Mouse (Mus musculus) hindbrain, embryonic 12.5 days (tissue): ENCODE measurements around the gene Cep89. TPM values are rescaled to one million over a fixed set of nuclear protein-coding genes. Genes with fewer than 3 reads are reported as not detected.
A peak's percentile ranks its signal among the peaks of the same experiment; 100 is the strongest.

Source experiments
- ATAC-seq: fragments of 200-750 bp; cut with Nextera tagmentation; 2 replicates; pipeline ENCODE4 v1.8.0; 2017; ENCODE audit warnings: moderate TSS enrichment; ENCODE audit not compliant: low FRiP score
- H3K27ac ChIP-seq: fragments of 300-500 bp; sonication (generic); 2 replicates; pipeline ENCODE4 v1.5.1; 2016; ENCODE audit warnings: mild to moderate bottlenecking
- H3K27me3 ChIP-seq: fragments of 300-500 bp; sonication (generic); 2 replicates; pipeline ENCODE4 v1.6.1; 2016; ENCODE audit warnings: mild to moderate bottlenecking
- H3K36me3 ChIP-seq: fragments of 300-500 bp; sonication (generic); 2 replicates; pipeline ENCODE4 v1.6.1; 2016; ENCODE audit warnings: mild to moderate bottlenecking
- H3K4me1 ChIP-seq: fragments of 300-500 bp; sonication (generic); 2 replicates; pipeline ENCODE4 v1.6.1; 2016
- H3K4me2 ChIP-seq: fragments of 300-500 bp; sonication (generic); replicated peaks from 2 replicates; pipeline ENCODE4 v1.6.1; 2016; ENCODE audit warnings: mild to moderate bottlenecking
- H3K4me3 ChIP-seq: fragments of 300-500 bp; sonication (generic); 2 replicates; pipeline ENCODE4 v1.5.1; 2016; ENCODE audit warnings: mild to moderate bottlenecking
- H3K9ac ChIP-seq: fragments of 300-500 bp; sonication (generic); 2 replicates; pipeline ENCODE4 v1.6.1; 2016; ENCODE audit warnings: mild to moderate bottlenecking, moderate library complexity
- H3K9me3 ChIP-seq: fragments of 300-500 bp; sonication (generic); replicated peaks from 2 replicates; pipeline ENCODE4 v1.6.1; 2016; ENCODE audit warnings: mild to moderate bottlenecking
- WGBS: fragments of 180-500 bp; shearing (Covaris S2); methylation state at CpG from one replicate; pipeline ENCODE4 v1.1.7; 2016; 5-methylcytosine and 5-hydroxymethylcytosine counted together
- polyA plus RNA-seq: library from polyadenylated mRNA; unstranded; fragments of >200 nt; fragmentation: Nextera tagmentation; extraction: Ambion mirVana; gene quantifications from 2 replicates; pipeline ENCODE4 v1.2.1, GENCODE M21; 2016

Cep89 gene
- 38.9 and 41.0 TPM in 2 replicates for polyA plus RNA-seq

DNA sequence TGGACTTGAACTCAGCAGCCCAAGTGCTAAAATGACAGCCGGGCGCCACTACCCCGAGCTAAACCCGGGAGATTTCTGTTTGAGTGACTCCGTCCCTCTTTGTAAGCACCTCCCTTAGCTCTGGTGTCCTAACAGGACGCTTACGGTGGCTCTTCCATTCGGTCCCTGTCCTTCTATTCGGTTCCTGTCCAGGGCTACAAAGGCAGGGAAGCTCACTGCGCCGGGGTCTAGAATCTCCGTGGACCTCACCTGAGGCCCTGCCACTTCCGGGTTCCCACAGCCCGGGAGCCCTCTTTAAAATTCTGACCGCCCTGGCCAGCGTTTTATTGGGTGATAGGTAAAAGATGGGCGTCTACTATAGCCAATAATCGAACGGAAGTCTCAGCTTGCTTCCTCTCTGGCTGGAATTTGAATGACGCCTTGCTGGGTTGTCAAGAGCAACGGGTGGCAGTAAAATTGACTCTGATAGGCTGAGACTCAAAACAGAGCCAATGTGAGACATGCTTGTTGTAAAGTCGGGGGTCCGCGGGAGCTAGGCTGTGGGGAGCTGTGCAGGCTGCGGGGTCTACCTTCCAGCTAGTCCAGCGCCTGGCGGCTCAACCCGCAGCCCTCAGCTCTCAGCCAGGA lies at the start of gene Cep89, which contains the start of gene Faap24:
Cep89 (plus strand) TSS at position 494 of the 627 bp plus-strand sequence.
Faap24 (minus strand) TSS at position 295 of the 627 bp plus-strand sequence.
- no peak within 1 kb of the TSS for H3K27ac ChIP-seq
- peak; percentile 98 for ATAC-seq
- H3K27me3 ChIP-seq, result no peaks in the 10 kb centered on the region
- peak within 1 kb of the TSS; percentile 61 for H3K4me3 ChIP-seq
- peaks cover 21% of the 10 kb centered on the region for H3K4me1 ChIP-seq
- H3K4me2 ChIP-seq, result peak within 1 kb of the TSS; percentile 81
- H3K9ac ChIP-seq, result peak within 1 kb of the TSS; percentile 71
- peaks cover 43% of the 10 kb centered on the region for H3K36me3 ChIP-seq
- no peaks in the 10 kb centered on the region for H3K9me3 ChIP-seq
- WGBS, result under 1% methylated on average over 28 of the region's 28 CpGs

DNA sequence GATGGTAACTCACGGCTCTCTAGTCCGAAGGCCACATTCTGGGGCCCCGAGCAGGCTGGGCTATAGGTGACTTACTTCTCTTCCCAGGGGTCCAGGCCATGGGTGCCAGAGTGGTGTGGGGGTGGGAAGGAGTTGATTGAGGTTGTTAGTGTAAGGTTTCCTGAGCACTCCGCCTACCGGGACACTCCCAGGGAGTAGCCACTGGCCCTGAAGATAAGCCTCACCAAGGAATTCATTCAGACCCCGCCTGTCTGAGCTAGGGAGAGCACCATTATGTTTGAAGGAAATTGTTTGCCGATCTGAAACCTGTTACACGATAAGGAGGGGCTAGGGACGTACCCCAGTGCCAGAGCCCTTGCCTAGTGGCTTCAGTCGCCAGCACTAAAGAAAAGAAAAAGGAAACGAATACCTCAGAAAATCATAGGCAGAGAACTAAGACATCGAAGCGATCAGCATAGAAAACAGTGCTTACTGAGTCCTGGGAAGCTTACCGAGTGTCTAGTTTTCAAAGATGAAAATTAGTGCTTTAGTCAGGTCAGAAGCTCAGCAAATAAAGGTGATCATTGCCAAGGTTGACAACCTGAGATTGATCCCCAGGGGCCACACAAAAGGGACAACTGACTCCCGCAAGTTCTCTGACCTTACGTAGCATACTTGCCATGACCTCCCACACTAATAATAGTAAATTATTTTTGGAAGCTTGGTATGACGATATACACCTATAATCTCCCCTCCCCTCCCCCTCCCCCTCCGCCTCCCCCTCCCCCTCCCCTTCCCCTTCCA lies 48.7 kb upstream of the Cep89 start:
- Histone ChIP-seq H3K9me3 (no peaks in the 10 kb centered on the region), H3K27me3 (no peaks in the 10 kb centered on the region), H3K36me3 (no peaks in the 10 kb centered on the region), H3K4me3 (no peak overlapping the region), H3K4me2 (no peak overlapping the region), H3K27ac (no peak overlapping the region), H3K9ac (no peak overlapping the region), H3K4me1 (no peaks in the 10 kb centered on the region)
- ATAC-seq, result no peak
- 79% methylated on average over 17 of the region's 18 CpGs for WGBS

DNA sequence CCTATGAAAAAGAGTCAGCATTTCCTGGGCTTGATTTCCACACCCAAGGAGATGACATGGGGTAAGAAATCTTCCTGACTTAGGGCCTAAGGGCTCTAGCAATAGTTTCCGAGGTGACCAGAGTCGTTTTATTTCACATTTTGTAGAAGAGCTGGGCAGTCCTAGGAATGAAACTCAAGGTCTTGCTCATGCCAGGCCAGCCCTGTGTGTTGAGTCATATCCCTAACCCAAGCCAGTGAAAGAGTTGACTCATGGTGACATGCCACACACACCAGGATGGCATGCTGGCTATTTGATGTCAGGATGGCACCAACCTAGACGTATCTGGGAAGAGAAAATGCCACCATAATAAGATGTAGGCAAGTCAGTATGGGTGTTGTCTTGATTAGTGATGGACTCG lies 47.8 kb upstream of the Cep89 start:
- Histone ChIP-seq H3K27ac (no peak overlapping the region), H3K4me1 (no peaks in the 10 kb centered on the region), H3K27me3 (no peaks in the 10 kb centered on the region), H3K4me2 (no peak overlapping the region), H3K4me3 (no peak overlapping the region), H3K36me3 (no peaks in the 10 kb centered on the region), H3K9me3 (no peaks in the 10 kb centered on the region), H3K9ac (no peak overlapping the region)
- ATAC-seq, result no peak
- WGBS, result 90% methylated on average over 4 of the region's 4 CpGs

DNA sequence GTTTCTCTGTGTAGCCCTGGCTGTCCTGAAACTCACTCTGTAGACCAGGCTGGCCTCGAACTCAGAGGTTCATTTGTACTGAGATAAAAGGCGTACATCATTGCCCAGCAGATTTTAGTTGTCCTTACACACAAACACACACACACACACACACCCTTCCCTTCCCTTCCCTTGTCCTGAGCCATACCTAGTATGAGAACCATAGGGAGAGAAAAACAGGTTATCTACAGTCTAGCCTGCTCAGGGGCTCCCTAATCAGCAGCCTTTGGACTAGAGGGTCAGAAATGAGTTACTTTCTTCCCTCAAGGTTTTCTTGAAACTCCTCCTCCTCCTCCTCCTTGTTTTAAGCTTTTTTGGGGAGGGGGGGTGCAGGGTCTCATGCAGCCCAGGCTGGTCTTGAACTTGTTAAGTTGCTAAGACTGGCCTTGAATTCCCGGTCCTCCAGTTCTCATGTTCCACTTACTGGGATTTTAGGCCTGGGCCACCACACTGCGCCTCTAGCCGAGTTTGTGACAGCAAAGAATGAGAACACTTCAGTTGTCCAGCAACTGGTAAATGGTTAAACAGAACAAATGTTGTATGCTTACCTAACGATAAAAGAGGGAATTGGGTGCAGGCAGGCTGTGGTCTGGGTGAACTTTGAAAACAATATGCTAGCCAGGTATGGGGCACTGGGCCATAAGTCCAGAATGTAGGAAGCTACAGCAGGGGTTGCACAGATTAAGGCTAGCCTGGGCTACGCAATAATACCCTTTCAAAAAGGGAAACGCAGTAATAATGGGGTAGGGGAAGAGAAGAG lies 46.8 kb upstream of the Cep89 start:
- Histone ChIP-seq H3K27me3 (no peaks in the 10 kb centered on the region), H3K27ac (no peak overlapping the region), H3K36me3 (no peaks in the 10 kb centered on the region), H3K4me1 (no peaks in the 10 kb centered on the region), H3K4me2 (no peak overlapping the region), H3K9me3 (no peaks in the 10 kb centered on the region), H3K9ac (no peak overlapping the region), H3K4me3 (no peak overlapping the region)
- ATAC-seq, result no peak
- WGBS, result 90% methylated on average over 8 of the region's 8 CpGs

DNA sequence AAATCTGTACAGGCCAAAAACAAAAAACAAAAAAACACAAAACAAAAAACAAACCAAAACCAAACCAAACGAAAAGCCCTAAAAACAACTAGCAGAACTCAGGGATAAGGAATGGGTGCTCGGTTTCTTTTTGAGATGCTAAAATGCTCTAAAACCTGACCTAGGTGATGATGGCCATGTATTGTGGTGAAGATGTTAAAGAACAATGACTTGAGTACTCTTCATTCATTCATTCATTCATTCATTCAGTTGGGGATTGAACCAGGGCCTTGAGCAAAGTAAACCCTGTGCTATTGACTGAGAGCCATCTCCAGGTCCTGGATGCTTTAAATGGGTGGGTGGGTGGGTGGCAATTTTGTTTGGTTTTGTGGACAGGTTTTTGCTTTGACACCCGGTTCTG lies 45.7 kb upstream of the Cep89 start:
- WGBS, result 93% methylated on average over 3 of the region's 3 CpGs
- no peak overlapping the region for H3K4me3 ChIP-seq
- H3K36me3 ChIP-seq, result no peaks in the 10 kb centered on the region
- no peaks in the 10 kb centered on the region for H3K9me3 ChIP-seq
- no peak for ATAC-seq
- H3K4me1 ChIP-seq, result no peaks in the 10 kb centered on the region
- no peaks in the 10 kb centered on the region for H3K27me3 ChIP-seq
- no peak overlapping the region for H3K27ac ChIP-seq
- no peak overlapping the region for H3K4me2 ChIP-seq
- no peak overlapping the region for H3K9ac ChIP-seq

DNA sequence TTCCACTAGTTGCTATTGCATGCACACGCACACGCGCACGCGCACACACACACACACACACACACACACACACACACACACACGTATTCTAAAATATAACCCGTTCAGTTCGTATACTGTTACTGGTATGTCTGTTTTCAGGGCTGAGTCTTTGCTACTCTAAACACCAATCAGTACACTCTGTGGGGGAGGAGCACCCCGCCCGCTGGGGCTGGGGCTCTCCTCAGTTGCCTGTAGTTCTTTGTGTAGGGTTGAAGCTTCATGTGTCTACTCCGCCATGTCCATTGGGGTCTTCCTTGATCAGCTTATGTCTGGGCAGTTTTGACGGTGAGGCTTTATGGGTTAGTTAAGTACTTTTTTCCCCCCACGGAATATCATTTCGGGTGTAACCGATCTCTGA lies 43.5 kb upstream of the Cep89 start:
- no peaks in the 10 kb centered on the region for H3K9me3 ChIP-seq
- no peak overlapping the region for H3K27ac ChIP-seq
- no peak for ATAC-seq
- H3K36me3 ChIP-seq, result no peaks in the 10 kb centered on the region
- H3K4me3 ChIP-seq, result no peak overlapping the region
- H3K4me1 ChIP-seq, result no peaks in the 10 kb centered on the region
- 95% methylated on average over 15 of the region's 15 CpGs for WGBS
- H3K4me2 ChIP-seq, result no peak overlapping the region
- no peaks in the 10 kb centered on the region for H3K27me3 ChIP-seq
- H3K9ac ChIP-seq, result no peak overlapping the region

DNA sequence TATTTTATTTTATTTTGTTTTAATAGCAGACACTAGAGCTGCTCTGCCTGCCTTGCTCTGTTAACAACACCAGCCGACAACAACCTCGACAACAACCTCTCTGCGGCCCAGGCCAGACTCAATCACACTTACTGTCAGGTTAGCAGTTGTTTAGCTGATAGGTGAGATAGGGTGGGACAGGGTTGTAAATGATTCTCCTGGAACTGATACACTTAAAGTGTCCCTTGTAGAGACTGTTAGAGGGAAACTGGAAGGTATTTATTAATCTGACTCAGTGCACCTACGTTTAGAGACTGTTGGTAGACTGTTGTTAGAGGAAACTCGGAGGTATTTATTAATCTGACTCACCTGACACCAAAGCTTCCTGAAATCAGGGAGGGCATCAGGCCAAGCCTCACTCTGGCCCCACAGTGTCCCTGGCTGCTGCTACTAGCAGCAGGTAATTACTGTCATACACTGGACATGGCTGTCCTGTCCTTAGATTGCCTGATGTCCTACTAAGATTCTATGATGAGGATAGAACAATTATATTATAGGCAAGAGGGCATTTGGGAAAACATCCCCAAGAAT lies 41.4 kb upstream of the Cep89 start:
- H3K36me3 ChIP-seq, result no peaks in the 10 kb centered on the region
- no peaks in the 10 kb centered on the region for H3K27me3 ChIP-seq
- H3K4me1 ChIP-seq, result no peaks in the 10 kb centered on the region
- no peaks in the 10 kb centered on the region for H3K9me3 ChIP-seq
- no peak overlapping the region for H3K9ac ChIP-seq
- 86% methylated on average over 5 of the region's 5 CpGs for WGBS
- ATAC-seq, result no peak
- H3K4me2 ChIP-seq, result no peak overlapping the region
- H3K27ac ChIP-seq, result no peak overlapping the region
- no peak overlapping the region for H3K4me3 ChIP-seq

DNA sequence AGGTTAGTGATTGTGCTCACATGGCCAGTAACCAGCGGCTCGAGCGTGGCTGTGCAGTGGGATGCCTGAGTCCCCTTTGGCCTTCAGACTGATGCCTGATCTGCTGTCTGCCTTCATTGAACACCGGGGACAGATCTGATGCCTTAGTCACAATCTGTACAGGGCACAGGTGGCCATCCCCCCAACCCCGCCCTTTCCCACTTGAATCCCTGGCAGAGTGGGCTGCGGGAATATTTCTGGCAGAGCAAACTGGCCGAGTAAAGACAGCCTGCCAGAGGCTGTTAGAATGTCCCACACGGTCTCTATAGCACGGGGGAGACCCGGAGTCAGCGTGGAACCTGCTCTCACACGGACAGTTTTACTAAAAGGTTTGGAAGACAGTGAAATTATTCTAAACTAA lies 39.2 kb upstream of the Cep89 start:
- Histone ChIP-seq H3K9me3 (no peaks in the 10 kb centered on the region), H3K4me3 (no peak overlapping the region), H3K36me3 (no peaks in the 10 kb centered on the region), H3K4me2 (no peak overlapping the region), H3K27ac (no peak overlapping the region), H3K4me1 (no peaks in the 10 kb centered on the region), H3K27me3 (no peaks in the 10 kb centered on the region), H3K9ac (no peak overlapping the region)
- ATAC-seq, result no peak
- WGBS, result 88% methylated on average over 12 of the region's 12 CpGs

DNA sequence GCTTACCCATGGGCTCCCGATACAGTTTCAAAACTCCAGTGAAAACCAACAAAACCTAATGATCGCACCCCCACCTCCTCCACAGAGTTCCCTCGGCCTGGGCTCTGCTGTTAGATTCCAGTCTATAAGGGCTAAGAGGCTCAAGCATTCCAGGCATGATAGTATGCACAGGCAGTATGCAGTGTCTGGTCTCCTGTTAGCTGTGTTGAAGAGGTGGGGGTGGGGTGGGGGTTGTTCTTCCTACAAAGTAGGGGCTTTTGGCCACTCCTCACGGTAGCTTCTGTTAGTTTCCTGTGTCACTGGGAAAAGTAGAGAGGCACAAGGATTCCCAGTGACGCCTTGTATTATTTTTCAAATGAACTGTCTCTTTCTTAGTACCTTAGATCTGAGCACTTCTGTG lies 34.6 kb upstream of the Cep89 start:
- no peaks in the 10 kb centered on the region for H3K27me3 ChIP-seq
- no peaks in the 10 kb centered on the region for H3K36me3 ChIP-seq
- H3K4me3 ChIP-seq, result no peak overlapping the region
- no peak overlapping the region for H3K9ac ChIP-seq
- no peaks in the 10 kb centered on the region for H3K4me1 ChIP-seq
- no peaks in the 10 kb centered on the region for H3K9me3 ChIP-seq
- 76% methylated on average over 5 of the region's 5 CpGs for WGBS
- H3K4me2 ChIP-seq, result no peak overlapping the region
- H3K27ac ChIP-seq, result no peak overlapping the region
- ATAC-seq, result no peak

DNA sequence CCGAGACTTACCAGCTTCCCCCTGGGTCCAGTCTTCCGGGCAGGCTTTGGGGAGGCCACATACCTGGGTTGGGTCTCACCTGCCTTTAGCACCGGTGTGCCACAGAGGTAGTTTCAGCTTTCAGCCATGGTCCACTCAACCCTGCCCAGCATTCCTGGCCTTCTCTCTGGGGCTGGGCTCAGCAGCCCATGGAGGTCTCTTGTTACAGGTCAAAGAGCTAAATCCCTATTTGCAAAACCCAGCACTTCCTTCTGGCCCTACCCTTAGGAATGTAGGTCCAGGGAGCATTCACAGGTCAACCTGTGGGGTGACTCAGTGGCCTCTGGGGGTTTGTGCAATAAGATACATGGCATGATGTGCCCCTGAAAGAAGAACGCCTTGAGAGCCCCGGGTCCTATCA lies 34.0 kb upstream of the Cep89 start:
- 74% methylated on average over 5 of the region's 5 CpGs for WGBS

DNA sequence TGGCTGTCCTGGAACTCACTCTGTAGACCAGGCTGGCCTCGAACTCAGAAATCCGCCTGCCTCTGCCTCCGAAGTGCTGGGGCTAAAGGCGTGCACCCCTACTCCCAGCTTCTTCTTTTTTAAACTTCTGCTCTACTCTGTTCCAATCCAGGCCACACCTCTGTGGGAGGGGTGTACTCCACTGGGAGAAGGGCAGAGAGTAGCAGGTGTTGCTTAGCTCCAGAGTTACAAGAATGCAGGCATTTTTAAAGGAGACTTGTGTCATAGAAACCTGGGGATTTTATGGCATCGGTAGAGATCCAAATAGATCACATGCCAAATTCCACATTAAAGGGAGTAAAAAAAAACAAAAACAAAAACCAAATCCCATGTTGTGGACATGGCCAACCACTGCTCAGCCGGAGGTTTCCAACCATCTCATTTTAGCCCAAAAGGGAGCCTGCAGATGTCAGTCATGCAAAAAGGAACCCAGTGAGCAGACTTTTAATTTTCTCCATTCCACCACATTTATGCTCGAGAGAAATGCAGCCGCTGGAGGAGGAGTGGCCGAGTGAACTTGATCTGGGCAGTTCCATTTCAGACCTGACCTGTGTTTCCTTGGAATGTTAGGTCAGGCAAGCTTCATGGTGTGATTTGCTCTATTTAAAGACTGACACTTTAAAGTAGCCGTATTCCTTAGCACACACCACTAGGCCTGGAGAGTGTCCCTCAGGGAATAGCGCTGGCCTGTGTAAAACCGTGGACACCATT lies 31.5 kb upstream of the Cep89 start:
- Histone ChIP-seq H3K36me3 (no peaks in the 10 kb centered on the region), H3K9me3 (no peaks in the 10 kb centered on the region; the same call in 1 of the 2 replicates), H3K27ac (no peak overlapping the region), H3K4me2 (no peak overlapping the region), H3K4me3 (no peak overlapping the region), H3K4me1 (no peaks in the 10 kb centered on the region), H3K27me3 (no peaks in the 10 kb centered on the region), H3K9ac (no peak overlapping the region)
- 71% methylated on average over 12 of the region's 12 CpGs for WGBS
- no peak for ATAC-seq

More for the DNA sequence above, 34.0 kb upstream of the Cep89 start:
- Histone ChIP-seq H3K36me3 (no peaks in the 10 kb centered on the region), H3K9ac (no peak overlapping the region), H3K27ac (no peak overlapping the region), H3K9me3 (no peaks in the 10 kb centered on the region), H3K4me3 (no peak overlapping the region), H3K27me3 (no peaks in the 10 kb centered on the region), H3K4me1 (no peaks in the 10 kb centered on the region), H3K4me2 (no peak overlapping the region)
- ATAC-seq, result no peak
